Mouse (Mus musculus): ENCODE data around the gene Rpl10. TPM values are rescaled to one million over a fixed set of nuclear protein-coding genes. Genes with fewer than 3 reads are reported as not detected.

The Rpl10 gene
- polyA plus RNA-seq, 1 experiment from 2014 or later: 521 TPM

GRCm38 (mm10) chrX:74249615-74250014 lies 21.0 kb upstream of the Rpl10 start, which contains the start of gene Flna:
Gene Flna (minus strand): TSS chrX:74249820.
- H3K9me3 ChIP-seq: no peaks in the 10 kb centered on the region
- ATAC-seq (ENCODE audit: low FRiP score, low read depth): no peak
- no peaks in the 10 kb centered on the region for H3K27me3 ChIP-seq
- peak within 1 kb of the TSS; percentile 59 for H3K4me2 ChIP-seq (replicated peaks)
- H3K36me3 ChIP-seq: no peaks in the 10 kb centered on the region
- 18% methylated on average over 38 of the region's 38 CpGs for WGBS
- peak within 1 kb of the TSS; percentile 47 for H3K4me3 ChIP-seq
- peak within 1 kb of the TSS; percentile 35; the same call in 1 of the 2 replicates for H3K27ac ChIP-seq (replicated peaks)
- H3K4me1 ChIP-seq: no peaks in the 10 kb centered on the region
- peak within 1 kb of the TSS; percentile 64 for H3K9ac ChIP-seq (replicated peaks)

GRCm38 (mm10) chrX:74254153-74254887 lies 16.3 kb upstream of the Rpl10 start, which contains the start of gene Emd:
Gene Emd (plus strand): TSS chrX:74254687.
- Histone ChIP-seq H3K27me3 (no peaks in the 10 kb centered on the region), H3K4me2 (replicated peaks) (peak within 1 kb of the TSS; percentile 65), H3K4me3 (peak within 1 kb of the TSS; percentile 53), H3K27ac (replicated peaks) (peak within 1 kb of the TSS; percentile 88), H3K9ac (replicated peaks) (peak within 1 kb of the TSS; percentile 75), H3K36me3 (no peaks in the 10 kb centered on the region; the same call in 1 of the 2 replicates), H3K9me3 (no peaks in the 10 kb centered on the region), H3K4me1 (peaks cover 5% of the 10 kb centered on the region)
- ATAC-seq (ENCODE audit: low FRiP score, low read depth): peak; percentile 97
- 32% methylated on average over 39 of the region's 39 CpGs for WGBS

- 29% methylated on average over 29 of the region's 31 CpGs for WGBS
- Histone ChIP-seq H3K4me3 (peak overlapping the region; percentile 53), H3K4me1 (peaks cover 5% of the 10 kb centered on the region), H3K4me2 (replicated peaks) (peak overlapping the region; percentile 65), H3K9me3 (no peaks in the 10 kb centered on the region), H3K27me3 (no peaks in the 10 kb centered on the region), H3K27ac (replicated peaks) (peak overlapping the region; percentile 88), H3K36me3 (no peaks in the 10 kb centered on the region; the same call in 1 of the 2 replicates), H3K9ac (replicated peaks) (peak overlapping the region; percentile 75)
- ATAC-seq (ENCODE audit: low FRiP score, low read depth): peak; percentile 73; the same call in 1 of the 2 replicates
Measured at GRCm38 (mm10) chrX:74254888-74255565, 15.6 kb upstream of the Rpl10 start.

- Histone ChIP-seq H3K9ac (replicated peaks) (no peak overlapping the region), H3K9me3 (no peaks in the 10 kb centered on the region), H3K4me2 (replicated peaks) (no peak overlapping the region), H3K36me3 (no peaks in the 10 kb centered on the region; the same call in 1 of the 2 replicates), H3K27ac (replicated peaks) (no peak overlapping the region), H3K4me3 (no peak overlapping the region), H3K4me1 (peaks cover 5% of the 10 kb centered on the region), H3K27me3 (no peaks in the 10 kb centered on the region)
- 94% methylated on average over 3 of the region's 3 CpGs for WGBS
- ATAC-seq (ENCODE audit: low FRiP score, low read depth): no peak
Measured at GRCm38 (mm10) chrX:74257746-74258145, 12.9 kb upstream of the Rpl10 start.

GRCm38 (mm10) chrX:74269736-74270061 lies 913 bp upstream of the Rpl10 start:
- 32% methylated on average over 3 of the region's 3 CpGs for WGBS
- Histone ChIP-seq H3K9me3 (no peaks in the 10 kb centered on the region), H3K36me3 (0 out of 2 replicates have a peak, but pooled peaks cover 3% of the 10 kb centered on the region), H3K27me3 (no peaks in the 10 kb centered on the region), H3K4me2 (replicated peaks) (peak overlapping the region; percentile 49), H3K4me3 (peak overlapping the region; percentile 60), H3K9ac (replicated peaks) (peak overlapping the region; percentile 58; the same call in 1 of the 2 replicates), H3K27ac (replicated peaks) (peak overlapping the region; percentile 92), H3K4me1 (0 out of 2 replicates have a peak, but pooled peaks cover 6% of the 10 kb centered on the region)
- no peak for ATAC-seq (ENCODE audit: low FRiP score, low read depth)

- Histone ChIP-seq H3K4me2 (replicated peaks) (peak overlapping the region; percentile 61), H3K27ac (replicated peaks) (peak overlapping the region; percentile 54; the same call in 1 of the 2 replicates), H3K27me3 (no peaks in the 10 kb centered on the region), H3K9ac (replicated peaks) (peak overlapping the region; percentile 77), H3K4me1 (0 out of 2 replicates have a peak, but pooled peaks cover 6% of the 10 kb centered on the region), H3K4me3 (peak overlapping the region; percentile 60), H3K36me3 (0 out of 2 replicates have a peak, but pooled peaks cover 3% of the 10 kb centered on the region), H3K9me3 (no peaks in the 10 kb centered on the region)
- WGBS: 19% methylated on average over 27 of the region's 27 CpGs
- ATAC-seq (ENCODE audit: low FRiP score, low read depth): no peak
Measured at GRCm38 (mm10) chrX:74270902-74271551, 415 bp downstream of the Rpl10 start.

GRCm38 (mm10) chrX:74273422-74274322 lies 3.1 kb downstream of the Rpl10 start:
- Histone ChIP-seq H3K4me2 (replicated peaks) (no peak overlapping the region), H3K4me1 (0 out of 2 replicates have a peak, but pooled peaks cover 6% of the 10 kb centered on the region), H3K4me3 (no peak overlapping the region), H3K27ac (replicated peaks) (no peak overlapping the region), H3K9ac (replicated peaks) (no peak overlapping the region), H3K27me3 (no peaks in the 10 kb centered on the region), H3K36me3 (0 out of 2 replicates have a peak, but pooled peaks cover 3% of the 10 kb centered on the region), H3K9me3 (no peaks in the 10 kb centered on the region)
- 36% methylated on average over 10 of the region's 10 CpGs for WGBS
- no peak for ATAC-seq (ENCODE audit: low FRiP score, low read depth)

GRCm38 (mm10) chrX:74277916-74278315 lies 7.3 kb downstream of the Rpl10 start:
- no peak overlapping the region for H3K4me3 ChIP-seq
- no peak for ATAC-seq (ENCODE audit: low FRiP score, low read depth)
- no peaks in the 10 kb centered on the region for H3K27me3 ChIP-seq
- no peak overlapping the region for H3K4me2 ChIP-seq (replicated peaks)
- no peak overlapping the region for H3K9ac ChIP-seq (replicated peaks)
- WGBS: 78% methylated on average over 8 of the region's 8 CpGs
- H3K27ac ChIP-seq (replicated peaks): no peak overlapping the region
- no peaks in the 10 kb centered on the region for H3K36me3 ChIP-seq
- H3K9me3 ChIP-seq: no peaks in the 10 kb centered on the region
- peaks cover 7% of the 10 kb centered on the region; the same call in 1 of the 2 replicates for H3K4me1 ChIP-seq

GRCm38 (mm10) chrX:74281041-74281731 lies 10.6 kb downstream of the Rpl10 start:
- H3K4me1 ChIP-seq: peaks cover 16% of the 10 kb centered on the region; the same call in 1 of the 2 replicates
- no peaks in the 10 kb centered on the region for H3K27me3 ChIP-seq
- no peak overlapping the region for H3K27ac ChIP-seq (replicated peaks)
- H3K9ac ChIP-seq (replicated peaks): peak overlapping the region; percentile 50
- H3K9me3 ChIP-seq: no peaks in the 10 kb centered on the region
- 19% methylated on average over 14 of the region's 14 CpGs for WGBS
- ATAC-seq (ENCODE audit: low FRiP score, low read depth): 0 out of 2 replicates have a peak, but pooled peaks have one; percentile 10
- H3K36me3 ChIP-seq: no peaks in the 10 kb centered on the region
- H3K4me3 ChIP-seq: peak overlapping the region; percentile 58
- peak overlapping the region; percentile 63 for H3K4me2 ChIP-seq (replicated peaks)

GRCm38 (mm10) chrX:74281732-74282394 lies 11.3 kb downstream of the Rpl10 start, which contains the start of the genes Taz and Dnase1l1:
Gene Taz (plus strand): TSS chrX:74281912.
Gene Dnase1l1 (minus strand): TSS chrX:74282337.
- peak within 1 kb of the TSS; percentile 60 for H3K27ac ChIP-seq (replicated peaks)

More at GRCm38 (mm10) chrX:74281732-74282394, 11.3 kb downstream of the Rpl10 start, which contains the start of the genes Taz and Dnase1l1:
- Histone ChIP-seq H3K9ac (replicated peaks) (peak within 1 kb of the TSS; percentile 73), H3K27me3 (no peaks in the 10 kb centered on the region), H3K9me3 (no peaks in the 10 kb centered on the region), H3K4me3 (peak within 1 kb of the TSS; percentile 58), H3K4me1 (peaks cover 16% of the 10 kb centered on the region; the same call in 1 of the 2 replicates), H3K4me2 (replicated peaks) (peak within 1 kb of the TSS; percentile 63), H3K36me3 (no peaks in the 10 kb centered on the region)
- 21% methylated on average over 16 of the region's 16 CpGs for WGBS
- peak; percentile 64 for ATAC-seq (ENCODE audit: low FRiP score, low read depth)

Measured in midbrain, embryonic 12.5 days (tissue).